Mouse (Mus musculus) G1E (cell line): ENCODE measurements around the gene Wdfy2.

Experiments
- CTCF ChIP-seq: IDR thresholded peaks from 2 replicates; pipeline ENCODE4 v1.5.1; 2012; ENCODE audit warnings: low read depth, low read length, inconsistent platforms, mixed read lengths
- GATA1 ChIP-seq: IDR thresholded peaks from 2 replicates; pipeline ENCODE4 v1.6.1; 2012; ENCODE audit warnings: borderline replicate concordance, low read length, inconsistent platforms, mixed read lengths
- TAL1 ChIP-seq: conservative IDR thresholded peaks from 2 replicates; pipeline ENCODE4 v1.6.1; 2012; ENCODE audit warnings: low read depth, low read length, inconsistent platforms, mixed read lengths

GRCm38 (mm10) chr14:62812765-62813164 lies 24.7 kb upstream of the Wdfy2 start:
- TF ChIP-seq CTCF (no peak), TAL1 (no peak), GATA1 (no peak)
